Mouse (Mus musculus): Measurements from ENCODE around the gene Gid4. TPM values are rescaled to one million over a fixed set of nuclear protein-coding genes. Genes with fewer than 3 reads are reported as not detected.

Gid4 gene
- 24.4 and 25.5 TPM in 2 replicates for polyA plus RNA-seq (2016; fragmentation: Nextera tagmentation; extraction: Ambion mirVana)

GRCm38 (mm10) chr11:60416963-60417716 is at the start of gene Gid4:
Gene Gid4 (plus strand): TSS chr11:60417145.
- no peaks in the 10 kb centered on the region for H3K27me3 ChIP-seq (replicated peaks)
- ATAC-seq (ENCODE audit: low FRiP score, low read depth): peak; percentile 97
- peak within 1 kb of the TSS; percentile 88 for H3K4me3 ChIP-seq
- H3K4me1 ChIP-seq: peaks cover 23% of the 10 kb centered on the region
- H3K9ac ChIP-seq: peak within 1 kb of the TSS; percentile 91
- H3K27ac ChIP-seq: peak within 1 kb of the TSS; percentile 62
- no peaks in the 10 kb centered on the region for H3K9me3 ChIP-seq
- peak within 1 kb of the TSS; percentile 96 for H3K4me2 ChIP-seq (replicated peaks)
- no peaks in the 10 kb centered on the region for H3K36me3 ChIP-seq
- WGBS: under 1% methylated on average over 79 of the region's 81 CpGs

- ATAC-seq (ENCODE audit: low FRiP score, low read depth): no peak
- H3K9ac ChIP-seq: no peak overlapping the region
- no peaks in the 10 kb centered on the region for H3K36me3 ChIP-seq
- no peak overlapping the region for H3K4me2 ChIP-seq (replicated peaks)
- no peak overlapping the region for H3K27ac ChIP-seq
- H3K4me1 ChIP-seq: peaks cover 6% of the 10 kb centered on the region; the same call in 1 of the 2 replicates
- no peak overlapping the region for H3K4me3 ChIP-seq
- H3K27me3 ChIP-seq (replicated peaks): no peaks in the 10 kb centered on the region
- WGBS: 82% methylated on average over 3 of the region's 3 CpGs
- no peaks in the 10 kb centered on the region for H3K9me3 ChIP-seq
Measured at GRCm38 (mm10) chr11:60367256-60367655, 49.7 kb upstream of the Gid4 start.

GRCm38 (mm10) chr11:60368909-60369308 is 48.0 kb upstream of the Gid4 start:
- ATAC-seq (ENCODE audit: low FRiP score, low read depth): no peak
- Histone ChIP-seq H3K9me3 (no peaks in the 10 kb centered on the region), H3K9ac (no peak overlapping the region), H3K27me3 (replicated peaks) (no peaks in the 10 kb centered on the region), H3K4me1 (peaks cover 6% of the 10 kb centered on the region; the same call in 1 of the 2 replicates), H3K4me3 (no peak overlapping the region), H3K27ac (no peak overlapping the region), H3K36me3 (no peaks in the 10 kb centered on the region), H3K4me2 (replicated peaks) (no peak overlapping the region)
- 82% methylated on average over 4 of the region's 4 CpGs for WGBS

GRCm38 (mm10) chr11:60369448-60369847 is 47.5 kb upstream of the Gid4 start:
- Histone ChIP-seq H3K9me3 (no peaks in the 10 kb centered on the region), H3K9ac (no peak overlapping the region), H3K4me2 (replicated peaks) (no peak overlapping the region), H3K36me3 (no peaks in the 10 kb centered on the region), H3K4me1 (peaks cover 6% of the 10 kb centered on the region; the same call in 1 of the 2 replicates), H3K27ac (no peak overlapping the region), H3K27me3 (replicated peaks) (no peaks in the 10 kb centered on the region), H3K4me3 (no peak overlapping the region)
- WGBS: 41% methylated on average over 4 of the region's 4 CpGs
- ATAC-seq (ENCODE audit: low FRiP score, low read depth): no peak

GRCm38 (mm10) chr11:60370431-60370830 is 46.5 kb upstream of the Gid4 start:
- no peak overlapping the region for H3K4me2 ChIP-seq (replicated peaks)
- H3K36me3 ChIP-seq: no peaks in the 10 kb centered on the region
- no peaks in the 10 kb centered on the region for H3K27me3 ChIP-seq (replicated peaks)
- no peak overlapping the region for H3K4me3 ChIP-seq
- ATAC-seq (ENCODE audit: low FRiP score, low read depth): no peak
- H3K4me1 ChIP-seq: peaks cover 6% of the 10 kb centered on the region; the same call in 1 of the 2 replicates
- WGBS: 92% methylated on average over 13 of the region's 13 CpGs
- H3K9ac ChIP-seq: no peak overlapping the region
- no peaks in the 10 kb centered on the region for H3K9me3 ChIP-seq
- H3K27ac ChIP-seq: no peak overlapping the region

GRCm38 (mm10) chr11:60374481-60374880 is 42.5 kb upstream of the Gid4 start:
- 86% methylated on average over 6 of the region's 6 CpGs for WGBS
- H3K36me3 ChIP-seq: no peaks in the 10 kb centered on the region
- no peak overlapping the region for H3K9ac ChIP-seq
- no peak overlapping the region for H3K4me3 ChIP-seq
- no peaks in the 10 kb centered on the region for H3K27me3 ChIP-seq (replicated peaks)
- no peak overlapping the region for H3K4me2 ChIP-seq (replicated peaks)
- H3K4me1 ChIP-seq: no peaks in the 10 kb centered on the region
- H3K9me3 ChIP-seq: no peaks in the 10 kb centered on the region
- no peak for ATAC-seq (ENCODE audit: low FRiP score, low read depth)
- no peak overlapping the region for H3K27ac ChIP-seq

- Histone ChIP-seq H3K4me2 (replicated peaks) (no peak overlapping the region), H3K27me3 (replicated peaks) (no peaks in the 10 kb centered on the region), H3K9me3 (no peaks in the 10 kb centered on the region), H3K36me3 (no peaks in the 10 kb centered on the region), H3K4me1 (peaks cover 18% of the 10 kb centered on the region; the same call in 1 of the 2 replicates), H3K27ac (no peak overlapping the region), H3K4me3 (no peak overlapping the region), H3K9ac (no peak overlapping the region)
- no peak for ATAC-seq (ENCODE audit: low FRiP score, low read depth)
- 92% methylated on average over 6 of the region's 6 CpGs for WGBS
Measured at GRCm38 (mm10) chr11:60383518-60383917, 33.4 kb upstream of the Gid4 start.

- Histone ChIP-seq H3K4me1 (peaks cover 18% of the 10 kb centered on the region; the same call in 1 of the 2 replicates), H3K4me2 (replicated peaks) (peak overlapping the region; percentile 52), H3K4me3 (no peak overlapping the region), H3K9me3 (no peaks in the 10 kb centered on the region), H3K9ac (peak overlapping the region; percentile 35; the same call in 1 of the 2 replicates), H3K27ac (peak overlapping the region; percentile 57), H3K27me3 (replicated peaks) (no peaks in the 10 kb centered on the region), H3K36me3 (no peaks in the 10 kb centered on the region)
- 1% methylated on average over 16 of the region's 16 CpGs for WGBS
- peak; percentile 80 for ATAC-seq (ENCODE audit: low FRiP score, low read depth)
Measured at GRCm38 (mm10) chr11:60384762-60385421, 32.1 kb upstream of the Gid4 start.

- no peaks in the 10 kb centered on the region for H3K27me3 ChIP-seq (replicated peaks)
- ATAC-seq (ENCODE audit: low FRiP score, low read depth): no peak
- no peak overlapping the region for H3K4me3 ChIP-seq
- H3K4me1 ChIP-seq: peaks cover 18% of the 10 kb centered on the region; the same call in 1 of the 2 replicates
- H3K9me3 ChIP-seq: no peaks in the 10 kb centered on the region
- H3K27ac ChIP-seq: 0 out of 2 replicates have a peak overlapping the region, but pooled peaks have one; percentile 57
- no peak overlapping the region for H3K9ac ChIP-seq
- 84% methylated on average over 5 of the region's 5 CpGs for WGBS
- H3K36me3 ChIP-seq: no peaks in the 10 kb centered on the region
- no peak overlapping the region for H3K4me2 ChIP-seq (replicated peaks)
Measured at GRCm38 (mm10) chr11:60385946-60386345, 31.0 kb upstream of the Gid4 start.

GRCm38 (mm10) chr11:60387944-60388343 is 29.0 kb upstream of the Gid4 start:
- H3K4me3 ChIP-seq: no peak overlapping the region
- H3K27me3 ChIP-seq (replicated peaks): no peaks in the 10 kb centered on the region
- H3K9me3 ChIP-seq: no peaks in the 10 kb centered on the region
- H3K4me1 ChIP-seq: peaks cover 18% of the 10 kb centered on the region; the same call in 1 of the 2 replicates
- no peak overlapping the region for H3K9ac ChIP-seq
- ATAC-seq (ENCODE audit: low FRiP score, low read depth): no peak
- no peak overlapping the region for H3K27ac ChIP-seq
- WGBS: 94% methylated on average over 2 of the region's 2 CpGs
- H3K36me3 ChIP-seq: no peaks in the 10 kb centered on the region
- no peak overlapping the region for H3K4me2 ChIP-seq (replicated peaks)

- no peak for ATAC-seq (ENCODE audit: low FRiP score, low read depth)
- no peaks in the 10 kb centered on the region for H3K9me3 ChIP-seq
- H3K9ac ChIP-seq: no peak overlapping the region
- no peak overlapping the region for H3K4me3 ChIP-seq
- H3K27me3 ChIP-seq (replicated peaks): no peaks in the 10 kb centered on the region
- H3K36me3 ChIP-seq: no peaks in the 10 kb centered on the region
- H3K27ac ChIP-seq: no peak overlapping the region
- peaks cover 5% of the 10 kb centered on the region; the same call in 1 of the 2 replicates for H3K4me1 ChIP-seq
- no peak overlapping the region for H3K4me2 ChIP-seq (replicated peaks)
- whole genome bisulfite sequencing: 84% methylated on average over 6 of the region's 6 CpGs
Measured at GRCm38 (mm10) chr11:60391346-60391745, 25.6 kb upstream of the Gid4 start.

GRCm38 (mm10) chr11:60396546-60396945 is 20.4 kb upstream of the Gid4 start:
- H3K27me3 ChIP-seq (replicated peaks): no peaks in the 10 kb centered on the region
- no peak for ATAC-seq (ENCODE audit: low FRiP score, low read depth)

More at GRCm38 (mm10) chr11:60396546-60396945, 20.4 kb upstream of the Gid4 start:
- H3K9ac ChIP-seq: no peak overlapping the region
- peaks cover 15% of the 10 kb centered on the region for H3K36me3 ChIP-seq
- H3K27ac ChIP-seq: no peak overlapping the region
- peaks cover 5% of the 10 kb centered on the region; the same call in 1 of the 2 replicates for H3K4me1 ChIP-seq
- no peaks in the 10 kb centered on the region for H3K9me3 ChIP-seq
- no peak overlapping the region for H3K4me2 ChIP-seq (replicated peaks)
- H3K4me3 ChIP-seq: no peak overlapping the region
- WGBS: 72% methylated on average over 6 of the region's 6 CpGs
